22 mouse cellular contexts compared by ENCODE assay signal in the genomic region with DNA sequence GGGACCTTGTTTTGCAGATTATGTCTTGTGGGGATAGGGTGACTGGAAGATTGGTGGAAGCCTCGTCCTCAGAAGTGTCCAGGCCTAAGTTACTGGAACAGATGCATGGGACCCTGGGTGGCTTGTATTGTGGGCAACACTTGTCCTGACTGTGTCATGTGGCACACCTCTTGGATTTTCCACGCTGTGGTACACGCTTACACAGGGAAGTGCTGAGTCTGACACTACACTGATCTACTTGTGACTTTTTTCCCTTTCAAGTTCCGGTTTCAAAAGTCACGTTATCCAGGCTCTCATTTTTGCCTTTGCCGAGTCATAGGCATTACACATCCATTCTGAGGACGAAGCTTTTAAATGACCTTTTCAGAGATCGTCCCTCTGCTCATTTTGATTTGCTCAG.
"Had no signal": no experiment of that assay in that cellular context is flagged by ENCODE, and none has a peak within 500 bp of the region (broad histone marks: within the 10 kb centered on the region; RNA-seq: fewer than 3 reads in every experiment).

No protein-coding gene starts in this region.

- H3K4me2 ChIP-seq: heart, embryonic 12.5 days; hindbrain, embryonic 12.5 days; hindbrain, embryonic 14.5 days; intestine, embryonic 15.5 days; limb, embryonic 12.5 days; liver, embryonic 12.5 days had no signal

- ATAC-seq: hindbrain, embryonic 16.5 days; inflammation-experienced regulatory T-cells, adult 6 months; liver, embryonic 12.5 days had no signal

- H3K27ac ChIP-seq: gastrocnemius, adult 2 months; hindbrain, embryonic 10.5 days; hindbrain, embryonic 12.5 days; hindbrain, embryonic 14.5 days; intestine, embryonic 15.5 days; layer of hippocampus, adult 2 months; left cerebral cortex, adult 2 months; limb, embryonic 10.5 days; limb, embryonic 12.5 days; liver, embryonic 12.5 days had no signal

- H3K27me3 ChIP-seq: heart, embryonic 12.5 days; intestine, embryonic 15.5 days; limb, embryonic 12.5 days; liver, embryonic 12.5 days had no signal

- H3K9ac ChIP-seq: heart, embryonic 12.5 days; hindbrain, embryonic 12.5 days; hindbrain, embryonic 14.5 days; intestine, embryonic 15.5 days; limb, embryonic 12.5 days; liver, embryonic 12.5 days had no signal

- DNase-seq: gastrocnemius, adult 2 months; gastrocnemius, postnatal 10 days; gastrocnemius, postnatal 25 days; kidney, adult 18-20 months; kidney, adult 8-10 months; kidney, postnatal 10 days; kidney, postnatal 25 days; kidney, postnatal 4 days; liver had no signal

- H3K4me1 ChIP-seq: intestine, embryonic 15.5 days had no signal

- H3K36me3 ChIP-seq: heart, embryonic 12.5 days; intestine, embryonic 15.5 days; limb, embryonic 10.5 days; limb, embryonic 12.5 days; liver, embryonic 12.5 days had no signal

- H3K9me3 ChIP-seq: intestine, embryonic 15.5 days; limb, embryonic 10.5 days; liver, embryonic 12.5 days had no signal

- H3K4me3 ChIP-seq: gastrocnemius, adult 2 months; heart, adult 2 months; heart, embryonic 12.5 days; hindbrain, embryonic 10.5 days; hindbrain, embryonic 12.5 days; intestine, embryonic 15.5 days; layer of hippocampus, adult 2 months; left cerebral cortex, adult 2 months; limb, embryonic 10.5 days; limb, embryonic 12.5 days; liver, embryonic 12.5 days had no signal
